Mouse (Mus musculus): ENCODE measurements at regions not wholly inside any gene's neighbourhood (a gene's known extent, or its start where the extent isn't known, plus 50 kb on each side); places are given as distances from the start of the nearest gene placed in this dataset.

DNA sequence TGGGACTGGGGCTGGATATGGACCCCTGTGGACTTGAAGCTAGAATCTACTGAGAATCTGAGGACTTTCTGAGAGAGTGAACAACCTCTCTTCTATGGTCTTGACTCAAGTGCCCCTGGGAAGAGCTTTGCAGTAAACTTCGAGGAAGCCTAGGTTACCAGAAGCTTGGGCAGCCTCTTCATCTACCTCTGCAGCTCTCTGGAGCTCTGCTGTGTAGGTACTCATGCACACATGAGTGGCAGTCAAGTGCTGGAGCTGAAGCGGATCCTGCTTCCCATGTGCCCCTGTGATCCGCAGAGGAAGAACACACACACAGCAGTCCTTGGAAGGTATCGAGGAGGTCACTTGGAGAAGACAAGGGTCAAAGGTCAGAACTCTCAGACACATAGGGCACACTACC is 248.2 kb upstream of the Irx1 start:
- no peaks in the 10 kb centered on the region for H3K36me3 ChIP-seq (ENCODE audit: control insufficient read depth, insufficient read depth, low read length)

DNA sequence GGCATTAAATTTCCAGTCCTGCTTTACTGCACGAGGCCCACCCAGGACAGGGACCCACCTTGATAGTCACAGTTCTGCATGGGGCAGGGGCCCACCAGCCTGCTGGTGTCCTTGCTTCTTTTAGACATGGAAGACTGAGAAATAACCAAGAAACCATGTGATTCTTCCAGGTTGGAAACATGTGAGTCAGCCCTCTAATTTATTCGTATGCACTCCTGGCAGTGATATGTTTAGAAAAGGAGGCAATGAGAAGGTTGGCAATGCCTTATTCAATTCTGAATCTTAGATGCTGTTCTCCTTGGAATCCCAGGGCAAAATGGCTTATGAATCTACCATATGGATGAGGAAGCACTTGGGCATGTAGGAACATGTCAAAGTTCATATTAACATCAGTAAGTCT is 249.2 kb upstream of the Irx1 start:
- no peaks in the 10 kb centered on the region for H3K4me1 ChIP-seq (replicated peaks; ENCODE audit: control insufficient read depth, insufficient read depth)
- no peaks in the 10 kb centered on the region for H3K27me3 ChIP-seq (ENCODE audit: control insufficient read depth, insufficient read depth, low read length)
- ATAC-seq (ENCODE audit: low FRiP score, low TSS enrichment) = no peak
- no peak overlapping the region for H3K4me3 ChIP-seq (ENCODE audit: low read depth, low read length)
- WGBS = 76% methylated on average over 2 of the region's 2 CpGs
- H3K9ac ChIP-seq (ENCODE audit: low read length) = no peak overlapping the region
- no peak overlapping the region for H3K4me2 ChIP-seq (replicated peaks; ENCODE audit: low read depth)
- no peak for TF ChIP-seq CTCF (IDR thresholded peaks at IDR 0.05; ENCODE audit: low read depth)
- no peak for TF ChIP-seq EP300 (optimal IDR thresholded peaks at IDR 0.05)
- no peak for DNase-seq (ENCODE audit: low spot score)
- no peak overlapping the region for H3K27ac ChIP-seq (replicated peaks)
- no peaks in the 10 kb centered on the region for H3K36me3 ChIP-seq (ENCODE audit: control insufficient read depth, insufficient read depth, low read length)
- no peaks in the 10 kb centered on the region for H3K9me3 ChIP-seq (ENCODE audit: control insufficient read depth, low read length)

More for the DNA sequence above, 248.2 kb upstream of the Irx1 start:
- H3K4me3 ChIP-seq (ENCODE audit: low read depth, low read length) = no peak overlapping the region
- H3K27me3 ChIP-seq (ENCODE audit: control insufficient read depth, insufficient read depth, low read length) = no peaks in the 10 kb centered on the region
- no peak for DNase-seq (ENCODE audit: low spot score)
- ATAC-seq (ENCODE audit: low FRiP score, low TSS enrichment) = no peak
- H3K4me2 ChIP-seq (replicated peaks; ENCODE audit: low read depth) = no peak overlapping the region
- TF ChIP-seq EP300 (optimal IDR thresholded peaks at IDR 0.05) (no peak), CTCF (IDR thresholded peaks at IDR 0.05; ENCODE audit: low read depth) (no peak)
- no peaks in the 10 kb centered on the region for H3K4me1 ChIP-seq (replicated peaks; ENCODE audit: control insufficient read depth, insufficient read depth)
- no peak overlapping the region for H3K9ac ChIP-seq (ENCODE audit: low read length)
- H3K9me3 ChIP-seq (ENCODE audit: control insufficient read depth, low read length) = no peaks in the 10 kb centered on the region
- no peak overlapping the region for H3K27ac ChIP-seq (replicated peaks)
- WGBS = 76% methylated on average over 4 of the region's 4 CpGs

DNA sequence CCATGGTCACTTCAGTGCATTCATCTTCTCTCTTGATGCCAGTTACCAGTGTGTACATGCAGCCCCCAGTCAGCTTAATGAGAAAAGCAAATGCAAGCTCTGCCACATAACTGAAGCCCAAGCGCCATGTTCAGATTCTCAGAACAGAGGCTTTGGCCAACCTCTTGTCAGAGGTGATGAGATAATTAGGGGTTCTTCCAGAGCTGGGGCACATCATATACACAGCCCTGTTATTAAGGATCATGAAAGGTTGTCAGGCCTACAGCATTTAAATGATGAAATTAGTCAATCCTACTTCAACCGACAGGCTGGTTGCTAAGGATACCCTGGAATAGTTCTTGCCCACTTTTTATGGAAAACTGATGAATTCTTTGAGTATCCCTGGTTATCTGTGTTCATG is 255.8 kb upstream of the Irx1 start:
- no peak overlapping the region for H3K4me3 ChIP-seq (ENCODE audit: low read depth, low read length)
- H3K4me1 ChIP-seq (replicated peaks; ENCODE audit: control insufficient read depth, insufficient read depth) = no peaks in the 10 kb centered on the region
- no peaks in the 10 kb centered on the region for H3K27me3 ChIP-seq (ENCODE audit: control insufficient read depth, insufficient read depth, low read length)
- H3K9me3 ChIP-seq (ENCODE audit: control insufficient read depth, low read length) = no peaks in the 10 kb centered on the region
- H3K27ac ChIP-seq (replicated peaks) = no peak overlapping the region
- no peaks in the 10 kb centered on the region for H3K36me3 ChIP-seq (ENCODE audit: control insufficient read depth, insufficient read depth, low read length)
- ATAC-seq (ENCODE audit: low FRiP score, low TSS enrichment) (no peak), DNase-seq (ENCODE audit: low spot score) (no peak)
- TF ChIP-seq CTCF (IDR thresholded peaks at IDR 0.05; ENCODE audit: low read depth) = no peak
- no peak for TF ChIP-seq EP300 (optimal IDR thresholded peaks at IDR 0.05)
- 82% methylated on average over 2 of the region's 2 CpGs for WGBS
- no peak overlapping the region for H3K4me2 ChIP-seq (replicated peaks; ENCODE audit: low read depth)
- no peak overlapping the region for H3K9ac ChIP-seq (ENCODE audit: low read length)

DNA sequence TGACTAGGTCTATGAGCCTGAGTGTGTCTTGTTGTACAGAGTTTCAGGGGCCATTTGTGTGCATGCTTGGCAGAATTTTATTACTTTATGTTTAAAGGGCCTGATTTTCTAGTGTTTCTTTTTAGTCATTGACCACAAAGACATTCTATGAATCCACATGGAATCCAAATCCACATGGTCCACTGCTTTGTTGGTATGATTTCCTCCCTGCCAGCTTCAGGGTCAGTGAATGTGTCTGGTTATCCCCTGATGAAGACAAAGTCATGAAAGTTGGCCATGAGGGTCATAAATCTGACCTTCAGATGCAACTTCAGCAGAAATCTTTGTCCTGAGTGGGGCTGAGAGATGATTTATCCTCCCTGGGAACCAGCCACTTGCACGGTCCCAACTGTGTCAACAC is 263.6 kb upstream of the Irx1 start:
- DNase-seq (ENCODE audit: low spot score) = no peak
- Histone ChIP-seq H3K4me1 (replicated peaks; ENCODE audit: control insufficient read depth, insufficient read depth) (no peaks in the 10 kb centered on the region), H3K27ac (replicated peaks) (no peak overlapping the region), H3K4me3 (ENCODE audit: low read depth, low read length) (no peak overlapping the region), H3K27me3 (ENCODE audit: control insufficient read depth, insufficient read depth, low read length) (no peaks in the 10 kb centered on the region), H3K9me3 (ENCODE audit: control insufficient read depth, low read length) (no peaks in the 10 kb centered on the region), H3K36me3 (ENCODE audit: control insufficient read depth, insufficient read depth, low read length) (no peaks in the 10 kb centered on the region), H3K4me2 (replicated peaks; ENCODE audit: low read depth) (no peak overlapping the region), H3K9ac (ENCODE audit: low read length) (no peak overlapping the region)
- no peak for TF ChIP-seq EP300 (optimal IDR thresholded peaks at IDR 0.05)
- no peak for TF ChIP-seq CTCF (IDR thresholded peaks at IDR 0.05; ENCODE audit: low read depth)
- ATAC-seq (ENCODE audit: low FRiP score, low TSS enrichment) = no peak
- WGBS = 90% methylated on average over 1 of the region's 1 CpGs

DNA sequence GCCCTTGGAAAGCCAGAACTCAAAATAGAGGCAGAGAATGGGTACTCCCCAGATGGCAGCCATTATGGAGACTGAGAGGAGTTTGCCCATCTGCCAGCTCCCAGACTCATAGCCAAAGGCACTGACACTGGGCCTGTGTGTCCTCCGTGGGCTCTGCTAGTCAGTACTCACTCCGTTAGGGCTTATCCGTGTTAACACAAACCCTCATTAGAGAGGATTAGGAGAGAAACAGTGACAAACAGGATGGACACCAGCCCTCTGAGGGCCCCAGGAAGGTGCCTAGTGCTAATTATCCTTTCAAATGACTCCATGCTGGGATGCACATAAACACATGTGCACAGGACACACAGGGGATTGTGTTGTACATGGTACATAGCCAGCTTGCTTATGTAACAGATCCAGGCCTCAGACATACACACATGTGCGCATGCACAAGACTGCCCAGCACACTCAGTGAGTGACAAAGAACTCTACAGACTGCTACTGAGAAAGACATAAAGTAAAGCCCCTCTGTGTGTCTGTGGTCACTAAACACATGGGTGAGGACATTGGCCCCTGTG is 267.6 kb upstream of the Irx1 start:
- no peak for TF ChIP-seq CTCF (IDR thresholded peaks at IDR 0.05; ENCODE audit: low read depth)
- no peak for TF ChIP-seq EP300 (optimal IDR thresholded peaks at IDR 0.05)
- DNase-seq (ENCODE audit: low spot score) (no peak), ATAC-seq (ENCODE audit: low FRiP score, low TSS enrichment) (no peak)
- Histone ChIP-seq H3K4me3 (ENCODE audit: low read depth, low read length) (no peak overlapping the region), H3K9ac (ENCODE audit: low read length) (no peak overlapping the region), H3K36me3 (ENCODE audit: control insufficient read depth, insufficient read depth, low read length) (no peaks in the 10 kb centered on the region), H3K27me3 (ENCODE audit: control insufficient read depth, insufficient read depth, low read length) (no peaks in the 10 kb centered on the region), H3K9me3 (ENCODE audit: control insufficient read depth, low read length) (no peaks in the 10 kb centered on the region), H3K4me1 (replicated peaks; ENCODE audit: control insufficient read depth, insufficient read depth) (no peaks in the 10 kb centered on the region), H3K27ac (replicated peaks) (no peak overlapping the region), H3K4me2 (replicated peaks; ENCODE audit: low read depth) (no peak overlapping the region)
- 74% methylated on average over 4 of the region's 4 CpGs for WGBS

DNA sequence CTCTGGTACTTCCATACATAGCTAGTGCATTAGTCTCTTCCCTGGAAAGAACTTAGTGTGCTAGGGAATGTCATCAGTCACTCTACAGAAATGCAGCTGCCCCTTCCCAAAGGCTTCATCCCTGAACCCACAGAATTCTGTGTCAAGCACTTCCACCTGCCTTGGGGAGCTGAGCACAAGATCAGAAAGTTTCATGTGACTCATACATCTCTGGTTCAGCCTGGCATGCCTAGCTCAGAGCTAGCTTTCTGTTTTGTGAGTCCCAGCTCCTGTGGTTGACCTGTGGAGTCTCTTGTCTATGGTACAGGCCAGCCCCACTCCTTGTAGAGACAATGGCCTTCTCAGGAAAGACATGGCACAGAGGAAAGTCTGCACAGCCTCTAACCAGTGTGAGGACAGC is 268.6 kb upstream of the Irx1 start:
- ATAC-seq (ENCODE audit: low FRiP score, low TSS enrichment) (no peak), DNase-seq (ENCODE audit: low spot score) (no peak)
- Histone ChIP-seq H3K9ac (ENCODE audit: low read length) (no peak overlapping the region), H3K9me3 (ENCODE audit: control insufficient read depth, low read length) (no peaks in the 10 kb centered on the region), H3K36me3 (ENCODE audit: control insufficient read depth, insufficient read depth, low read length) (no peaks in the 10 kb centered on the region), H3K27ac (replicated peaks) (no peak overlapping the region), H3K27me3 (ENCODE audit: control insufficient read depth, insufficient read depth, low read length) (no peaks in the 10 kb centered on the region), H3K4me2 (replicated peaks; ENCODE audit: low read depth) (no peak overlapping the region), H3K4me3 (ENCODE audit: low read depth, low read length) (no peak overlapping the region), H3K4me1 (replicated peaks; ENCODE audit: control insufficient read depth, insufficient read depth) (no peaks in the 10 kb centered on the region)
- TF ChIP-seq CTCF (IDR thresholded peaks at IDR 0.05; ENCODE audit: low read depth) = no peak

All from stomach, postnatal 0 days (tissue).